Mouse (Mus musculus): ENCODE data around the gene Incenp. TPM values are rescaled to one million over a fixed set of nuclear protein-coding genes. Genes with fewer than 3 reads are reported as not detected.
"Not testable (repeated sequence)": the region's sequence is repeated elsewhere in the genome, so short reads cannot be mapped to it uniquely, and the experiment has no call there.

Gene Incenp
- polyA plus RNA-seq, 1 experiment from 2014 or later, result 122 TPM

DNA sequence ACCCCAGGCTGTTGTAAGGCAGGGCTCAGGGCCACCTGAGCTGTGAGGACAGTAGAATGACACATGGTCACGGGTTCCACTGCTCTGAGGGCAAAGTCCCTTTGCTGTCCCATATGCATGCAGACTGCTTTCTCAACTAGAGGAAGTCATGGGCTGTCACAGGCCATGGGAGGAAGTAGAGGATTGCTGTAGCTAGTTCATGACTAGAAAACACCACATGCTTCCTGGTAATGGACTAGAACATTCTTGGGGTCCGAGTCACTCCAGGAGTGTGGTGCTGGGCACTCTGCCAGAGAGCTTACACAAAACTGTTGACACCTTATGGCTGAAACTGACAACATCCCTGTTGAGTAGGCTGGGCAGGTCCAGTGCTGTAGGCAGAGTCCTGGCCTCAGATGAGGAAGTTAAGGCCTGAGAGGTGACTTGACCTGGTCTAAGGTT is 31.8 kb upstream of the Incenp start:
- 67% methylated on average over 2 of the region's 2 CpGs for WGBS
- not testable (repeated sequence) for H3K9me3 ChIP-seq, H3K27ac ChIP-seq

DNA sequence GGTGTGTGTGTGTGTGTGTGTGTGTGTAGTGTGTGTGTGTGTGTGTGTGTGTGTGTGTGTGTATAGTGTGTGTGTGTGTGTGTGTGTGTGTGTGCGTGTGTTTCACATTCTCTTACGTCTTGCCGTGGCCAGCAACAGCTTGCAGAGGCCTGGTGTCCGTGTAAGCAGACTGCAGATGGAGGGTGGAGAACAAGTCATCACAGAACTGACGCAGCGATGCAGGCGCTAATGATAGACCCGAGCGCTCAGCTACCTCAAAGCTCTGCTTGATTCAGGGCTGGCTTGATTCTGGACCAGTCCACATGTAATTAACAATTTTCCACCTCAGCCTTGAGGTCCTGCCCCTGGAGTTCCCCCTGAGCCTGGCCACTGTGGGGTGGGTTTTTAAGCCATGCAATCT is 28.7 kb upstream of the Incenp start:
- 80% methylated on average over 9 of the region's 9 CpGs for WGBS
- H3K9me3 ChIP-seq, result no peaks in the 10 kb centered on the region
- peaks cover 21% of the 10 kb centered on the region for H3K4me1 ChIP-seq
- H3K27me3 ChIP-seq (ENCODE audit: insufficient read depth, poor library complexity, severe bottlenecking), result no peaks in the 10 kb centered on the region
- no peak overlapping the region for H3K27ac ChIP-seq
- no peaks in the 10 kb centered on the region for H3K36me3 ChIP-seq
- no peak for DNase-seq (ENCODE audit: low spot score)
- no peak overlapping the region for H3K4me3 ChIP-seq

More for the DNA sequence above, 31.8 kb upstream of the Incenp start:
- DNase-seq (ENCODE audit: low spot score); H3K4me1 ChIP-seq; H3K27me3 ChIP-seq (ENCODE audit: insufficient read depth, poor library complexity, severe bottlenecking); H3K4me3 ChIP-seq; H3K36me3 ChIP-seq: not testable (repeated sequence)

DNA sequence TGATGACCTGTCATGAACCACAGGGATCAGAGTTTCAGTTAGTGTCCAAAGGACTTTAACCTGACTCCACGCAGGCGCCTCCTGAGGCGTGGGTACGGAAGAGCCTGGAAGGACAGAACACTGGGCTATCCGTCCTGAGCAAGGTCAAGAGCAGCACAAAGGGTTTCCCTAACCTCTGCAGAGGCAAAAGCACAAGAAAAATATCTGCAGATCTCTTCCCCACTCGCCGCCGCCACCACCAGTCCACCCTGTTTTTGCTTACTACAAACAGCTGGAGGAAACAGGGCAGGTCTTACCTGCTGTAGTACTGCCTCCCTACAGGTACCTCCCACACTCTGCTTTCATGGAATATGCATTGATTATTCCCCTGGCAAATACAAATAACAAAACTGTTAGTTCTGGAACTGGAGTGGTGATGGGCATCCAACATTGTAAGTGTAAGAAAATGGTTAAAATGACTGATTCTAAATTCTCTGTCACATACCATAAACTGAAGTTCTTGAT is 25.5 kb upstream of the Incenp start:
- Histone ChIP-seq H3K27me3 (ENCODE audit: insufficient read depth, poor library complexity, severe bottlenecking) (no peaks in the 10 kb centered on the region), H3K36me3 (no peaks in the 10 kb centered on the region), H3K27ac (no peak overlapping the region; the same call in 1 of the 2 replicates), H3K4me3 (no peak overlapping the region), H3K9me3 (no peaks in the 10 kb centered on the region), H3K4me1 (peaks cover 39% of the 10 kb centered on the region)
- WGBS, result 72% methylated on average over 8 of the region's 8 CpGs
- DNase-seq (ENCODE audit: low spot score), result no peak

DNA sequence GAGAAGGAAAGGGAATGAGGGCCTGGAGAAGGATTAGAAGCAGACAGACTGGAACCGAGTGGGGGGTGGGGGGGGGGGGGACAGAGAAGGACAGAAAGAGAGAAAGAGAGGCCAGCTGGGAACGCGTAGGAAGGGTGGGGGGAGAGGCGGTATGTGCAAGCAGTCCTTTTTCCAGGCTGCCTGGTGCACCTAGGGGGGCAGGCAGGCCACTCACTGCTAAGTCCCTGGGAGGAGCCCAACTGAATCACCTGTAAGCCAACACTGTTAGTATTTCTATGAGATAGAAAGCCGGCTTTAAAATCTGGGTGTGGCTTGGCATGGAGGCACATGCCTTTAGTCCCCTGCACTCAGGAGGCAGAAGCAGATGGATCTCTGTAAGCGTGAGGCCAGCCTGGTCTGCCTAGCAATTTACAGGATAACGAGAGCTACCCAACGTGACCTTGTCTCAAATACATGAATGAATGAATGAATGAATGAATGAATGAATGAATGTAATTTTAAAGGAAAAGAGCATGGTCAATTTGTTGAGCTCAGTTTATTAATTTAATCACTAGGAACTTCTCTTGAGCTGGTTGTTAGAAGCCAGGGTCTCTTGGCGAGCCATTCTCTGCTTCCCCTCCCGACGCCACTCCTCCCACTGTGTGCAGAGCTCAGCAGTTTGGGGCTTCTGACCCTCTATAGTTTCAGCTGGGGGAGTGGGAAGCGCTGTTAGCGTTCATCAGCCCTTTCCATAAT is 24.9 kb upstream of the Incenp start:
- no peaks in the 10 kb centered on the region for H3K36me3 ChIP-seq
- DNase-seq (ENCODE audit: low spot score), result no peak
- H3K27ac ChIP-seq, result no peak overlapping the region
- H3K9me3 ChIP-seq, result no peaks in the 10 kb centered on the region
- H3K27me3 ChIP-seq (ENCODE audit: insufficient read depth, poor library complexity, severe bottlenecking), result no peaks in the 10 kb centered on the region
- H3K4me1 ChIP-seq, result peaks cover 39% of the 10 kb centered on the region
- WGBS, result 44% methylated on average over 13 of the region's 13 CpGs
- no peak overlapping the region for H3K4me3 ChIP-seq

DNA sequence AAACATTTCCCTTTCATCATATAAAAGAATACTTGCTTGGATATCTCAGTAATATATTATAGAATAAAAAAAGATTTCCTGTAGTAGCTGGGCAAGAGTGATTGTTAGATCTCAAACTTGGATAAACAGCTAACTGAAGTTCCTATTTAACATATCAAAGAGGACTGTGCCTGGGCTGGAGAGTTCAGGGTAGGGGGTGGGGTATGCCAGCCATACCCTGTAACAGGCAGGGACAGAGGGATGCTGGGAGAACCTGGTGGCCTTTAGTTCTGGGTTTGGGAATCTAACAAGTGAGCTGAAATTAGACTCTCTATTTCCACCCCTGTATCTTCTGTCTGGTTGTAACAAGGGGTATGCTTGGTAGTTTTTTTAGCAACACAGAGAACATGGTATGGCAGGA is 23.7 kb upstream of the Incenp start:
- DNase-seq (ENCODE audit: low spot score), result no peak
- H3K27ac ChIP-seq, result no peak overlapping the region
- H3K27me3 ChIP-seq (ENCODE audit: insufficient read depth, poor library complexity, severe bottlenecking), result no peaks in the 10 kb centered on the region
- H3K36me3 ChIP-seq, result no peaks in the 10 kb centered on the region
- peaks cover 39% of the 10 kb centered on the region for H3K4me1 ChIP-seq
- no peak overlapping the region for H3K4me3 ChIP-seq
- H3K9me3 ChIP-seq, result no peaks in the 10 kb centered on the region

DNA sequence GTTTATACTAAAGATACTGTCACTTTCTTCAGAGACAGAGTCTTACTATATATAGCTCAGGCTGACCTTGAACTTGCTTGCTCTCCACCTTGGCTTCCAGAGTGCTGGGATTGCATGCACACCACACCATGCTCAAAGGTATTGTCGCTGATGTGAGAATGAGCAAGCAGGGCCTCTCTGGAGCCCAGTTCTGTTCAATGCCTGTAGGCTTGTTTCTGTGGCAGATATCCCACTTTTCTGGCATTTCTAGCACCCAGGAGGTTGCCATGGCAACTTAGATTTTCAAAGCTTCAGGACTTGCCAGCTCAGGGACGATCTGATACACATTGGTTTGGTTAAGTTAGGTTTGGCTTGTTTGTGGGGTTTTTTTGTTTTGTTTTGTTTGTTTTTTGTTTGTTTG is 22.9 kb upstream of the Incenp start:
- H3K9me3 ChIP-seq, result no peaks in the 10 kb centered on the region
- peak overlapping the region; percentile 53 for H3K27ac ChIP-seq
- DNase-seq (ENCODE audit: low spot score), result no peak
- peaks cover 39% of the 10 kb centered on the region for H3K4me1 ChIP-seq
- 32% methylated on average over 2 of the region's 2 CpGs for WGBS
- H3K36me3 ChIP-seq, result no peaks in the 10 kb centered on the region
- H3K27me3 ChIP-seq (ENCODE audit: insufficient read depth, poor library complexity, severe bottlenecking), result no peaks in the 10 kb centered on the region
- no peak overlapping the region for H3K4me3 ChIP-seq

DNA sequence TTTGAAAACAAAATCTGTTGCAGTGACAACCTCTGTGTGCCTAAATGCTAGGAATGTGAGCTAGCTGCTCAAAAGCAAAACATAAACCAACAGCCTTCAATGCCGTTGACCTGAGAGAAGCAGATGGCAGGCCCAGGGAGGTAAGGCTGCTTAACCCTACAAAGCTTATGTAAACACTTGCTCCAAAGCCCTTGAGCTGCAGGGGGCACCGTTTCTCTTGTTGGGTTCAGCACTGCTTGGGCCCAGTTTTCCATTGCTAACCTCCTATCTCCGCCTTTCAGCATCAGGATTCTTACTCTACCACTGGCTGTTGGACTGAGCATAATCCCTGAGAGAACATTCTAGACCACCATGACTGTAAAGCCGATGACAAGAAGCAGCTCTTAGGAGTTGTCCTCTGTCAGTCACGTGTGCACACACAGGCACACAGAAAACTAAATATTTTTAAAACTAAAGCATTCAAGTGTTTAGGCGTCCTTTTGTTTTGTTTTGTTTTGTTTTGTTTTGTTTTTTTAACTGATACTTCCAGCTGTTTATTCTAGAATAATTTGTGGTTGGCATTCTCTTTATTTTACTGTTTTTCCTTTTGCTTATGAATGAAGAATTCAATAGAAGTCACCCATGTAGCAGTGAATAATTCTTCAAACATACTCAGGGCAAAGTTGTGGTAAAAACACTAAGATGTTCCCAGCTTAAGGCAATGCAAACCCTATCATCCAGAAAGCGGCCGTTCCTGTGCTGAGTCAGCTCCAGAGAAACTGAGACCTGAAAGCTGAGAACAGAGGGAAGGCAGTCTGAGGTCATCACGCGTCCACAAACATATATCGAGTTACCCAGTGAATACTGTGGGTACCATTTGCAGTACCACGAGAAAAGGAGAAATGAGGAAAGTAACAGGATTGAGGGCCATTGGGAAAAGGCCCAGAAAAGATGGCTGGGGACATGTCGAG is 21.8 kb upstream of the Incenp start:
- DNase-seq (ENCODE audit: low spot score), result peak; percentile 85
- WGBS, result 46% methylated on average over 13 of the region's 13 CpGs
- H3K4me1 ChIP-seq, result peaks cover 39% of the 10 kb centered on the region
- H3K9me3 ChIP-seq, result no peaks in the 10 kb centered on the region
- H3K4me3 ChIP-seq, result no peak overlapping the region
- no peaks in the 10 kb centered on the region for H3K27me3 ChIP-seq (ENCODE audit: insufficient read depth, poor library complexity, severe bottlenecking)
- H3K27ac ChIP-seq, result 0 out of 2 replicates have a peak overlapping the region, but pooled peaks have one; percentile 53
- H3K36me3 ChIP-seq, result no peaks in the 10 kb centered on the region

DNA sequence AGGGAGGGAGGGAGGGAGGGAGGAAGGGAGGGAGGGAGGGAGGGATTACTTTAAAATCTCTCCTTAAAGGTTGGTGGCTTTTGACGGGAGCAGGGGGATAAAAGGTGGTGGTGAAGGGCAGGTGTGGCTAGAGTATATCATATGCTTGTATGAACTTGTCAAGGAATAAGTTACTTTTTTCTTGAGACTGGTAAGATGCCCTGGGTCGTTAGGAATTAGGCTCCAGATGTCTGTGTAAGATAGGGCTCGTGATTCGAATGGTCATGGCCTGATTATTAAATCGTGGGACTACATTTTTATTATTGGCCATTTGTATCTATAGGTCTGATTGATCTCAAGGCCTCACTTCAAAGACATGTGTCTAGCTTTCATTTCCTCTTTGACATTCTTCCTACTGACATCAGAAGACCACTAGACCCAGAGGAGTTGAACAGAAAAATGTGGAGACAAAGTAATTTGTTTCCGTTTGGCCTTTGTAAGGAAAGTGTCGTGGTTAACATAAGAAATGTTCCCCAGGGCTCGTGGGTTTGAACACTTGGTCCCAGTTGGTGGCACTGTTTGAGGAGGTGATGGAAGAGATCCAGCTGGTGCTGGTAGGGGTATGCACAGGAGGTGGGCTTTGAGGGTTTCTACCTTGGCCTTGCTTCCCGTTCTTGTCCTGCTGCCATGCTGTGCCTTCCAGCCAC is 19.0 kb upstream of the Incenp start:
- 58% methylated on average over 9 of the region's 9 CpGs for WGBS
- DNase-seq (ENCODE audit: low spot score), result no peak
- Histone ChIP-seq H3K27me3 (ENCODE audit: insufficient read depth, poor library complexity, severe bottlenecking) (no peaks in the 10 kb centered on the region), H3K4me1 (peaks cover 24% of the 10 kb centered on the region), H3K27ac (no peak overlapping the region), H3K36me3 (no peaks in the 10 kb centered on the region), H3K9me3 (no peaks in the 10 kb centered on the region), H3K4me3 (no peak overlapping the region)

DNA sequence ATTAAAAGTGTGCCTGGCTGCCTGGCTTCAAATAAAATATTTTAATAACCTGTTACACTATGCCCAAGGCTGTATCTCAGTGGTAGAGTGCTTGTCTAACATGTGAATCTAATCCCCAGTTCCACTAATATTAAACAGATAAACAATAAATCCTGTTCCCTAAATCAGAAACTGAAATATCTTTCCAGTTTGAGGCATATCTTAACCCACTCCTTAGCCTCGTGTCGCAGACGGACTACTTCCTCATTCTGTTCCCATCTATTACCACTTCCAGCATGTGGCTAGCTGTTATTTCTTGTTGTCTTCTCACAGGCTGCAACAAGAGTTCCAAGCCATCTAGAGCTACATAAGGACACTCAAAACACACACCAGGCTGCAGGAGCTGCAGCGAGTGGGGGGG is 18.4 kb upstream of the Incenp start:
- Histone ChIP-seq H3K27ac (no peak overlapping the region), H3K27me3 (ENCODE audit: insufficient read depth, poor library complexity, severe bottlenecking) (no peaks in the 10 kb centered on the region), H3K4me1 (peaks cover 18% of the 10 kb centered on the region), H3K36me3 (no peaks in the 10 kb centered on the region), H3K4me3 (no peak overlapping the region), H3K9me3 (no peaks in the 10 kb centered on the region)
- no peak for DNase-seq (ENCODE audit: low spot score)
- WGBS, result 69% methylated on average over 3 of the region's 4 CpGs

DNA sequence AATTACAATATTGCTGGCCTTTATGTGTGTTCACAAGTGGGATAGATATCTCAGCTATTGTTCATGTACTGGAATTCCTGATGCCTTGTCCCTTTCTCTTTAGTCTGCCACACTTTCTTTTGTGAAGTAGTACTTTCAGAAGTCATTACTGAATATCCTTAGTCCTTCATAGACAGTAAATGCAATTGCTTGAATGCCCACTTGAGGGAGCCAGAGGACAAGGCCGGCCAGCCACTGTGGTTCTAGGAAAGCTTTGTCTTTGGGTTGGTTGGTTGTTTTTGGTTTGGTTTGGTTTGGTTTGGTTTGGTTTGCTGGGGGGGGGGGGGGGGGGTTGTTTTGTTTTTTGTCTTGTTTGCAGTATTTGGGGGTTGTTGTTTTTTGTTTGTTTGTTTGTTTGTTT is 16.6 kb upstream of the Incenp start:
- 0% methylated on average over 1 of the region's 1 CpGs for WGBS
- Histone ChIP-seq H3K4me1 (peaks cover 3% of the 10 kb centered on the region), H3K4me3 (no peak overlapping the region), H3K27me3 (ENCODE audit: insufficient read depth, poor library complexity, severe bottlenecking) (no peaks in the 10 kb centered on the region), H3K27ac (no peak overlapping the region), H3K36me3 (no peaks in the 10 kb centered on the region), H3K9me3 (no peaks in the 10 kb centered on the region)
- DNase-seq (ENCODE audit: low spot score), result peak; percentile 92

DNA sequence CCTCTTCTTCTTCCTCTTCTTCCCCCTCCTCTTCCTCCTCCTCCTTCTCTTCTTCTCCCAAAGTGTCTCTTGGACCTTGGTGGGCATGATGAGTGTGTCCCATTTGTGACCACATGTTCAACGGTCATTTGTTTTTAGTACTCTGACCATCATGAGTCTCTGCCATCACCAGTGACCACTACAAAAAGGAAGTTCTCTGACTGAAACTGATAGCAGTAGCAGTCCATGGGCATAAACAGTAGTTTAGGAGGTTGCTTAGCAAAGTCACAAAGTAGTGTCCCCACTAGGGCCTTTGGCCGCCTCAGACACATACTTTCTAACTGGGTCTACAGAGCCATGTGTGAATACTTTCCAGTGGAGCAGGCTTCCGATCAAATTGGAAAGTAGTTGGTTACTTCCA is 15.0 kb upstream of the Incenp start:
- Histone ChIP-seq H3K4me3 (no peak overlapping the region), H3K4me1 (no peaks in the 10 kb centered on the region), H3K36me3 (no peaks in the 10 kb centered on the region), H3K9me3 (no peaks in the 10 kb centered on the region), H3K27me3 (ENCODE audit: insufficient read depth, poor library complexity, severe bottlenecking) (no peaks in the 10 kb centered on the region), H3K27ac (no peak overlapping the region)
- DNase-seq (ENCODE audit: low spot score), result no peak
- 73% methylated on average over 3 of the region's 3 CpGs for WGBS

DNA sequence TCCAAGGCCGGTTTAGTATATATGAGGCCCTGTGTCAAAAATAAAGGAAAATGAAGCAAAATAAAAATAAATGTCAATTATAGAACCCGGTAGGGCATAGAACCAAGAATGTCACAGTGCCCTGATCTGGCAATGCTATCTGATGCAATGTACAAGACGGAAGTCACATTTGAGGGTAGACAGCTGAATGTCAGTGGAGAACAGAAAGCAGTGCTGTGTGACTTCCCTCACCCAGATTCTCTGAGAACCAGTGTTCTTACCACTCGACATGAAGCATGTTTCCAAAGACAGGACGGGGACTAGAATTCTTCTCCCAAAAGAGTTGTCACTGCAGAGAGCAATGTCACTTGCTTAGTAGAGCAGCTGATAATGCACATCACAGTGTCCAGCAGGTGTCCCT is 14.4 kb upstream of the Incenp start:
- no peaks in the 10 kb centered on the region for H3K9me3 ChIP-seq
- H3K27me3 ChIP-seq (ENCODE audit: insufficient read depth, poor library complexity, severe bottlenecking), result no peaks in the 10 kb centered on the region
- H3K4me1 ChIP-seq, result no peaks in the 10 kb centered on the region
- no peak for DNase-seq (ENCODE audit: low spot score)
- no peaks in the 10 kb centered on the region for H3K36me3 ChIP-seq
- H3K27ac ChIP-seq, result no peak overlapping the region
- 80% methylated on average over 5 of the region's 5 CpGs for WGBS
- no peak overlapping the region for H3K4me3 ChIP-seq

Data from heart, embryonic 10.5 days (tissue).